Mouse (Mus musculus) MEL (cell line): ENCODE data around the gene Asdurf. TPM values are rescaled to one million over a fixed set of nuclear protein-coding genes. Genes with fewer than 3 reads are reported as not detected.
"Not testable (repeated sequence)": the region's sequence is repeated elsewhere in the genome, so short reads cannot be mapped to it uniquely, and the experiment has no call there.

Experiments
- DNase-seq: peaks from one replicate; pipeline ENCODE4 v3.0.0; 2011; ENCODE audit warnings: low read depth, low spot score
- H3K27ac ChIP-seq: 2 replicates; pipeline ENCODE4 v1.5.1; 2012; ENCODE audit warnings: low read depth, mild to moderate bottlenecking, control low read depth, low read length, moderate library complexity; ENCODE audit not compliant: control insufficient read depth
- H3K27me3 ChIP-seq, 2 experiments: fragments of 150-350 bp in 1 of 2; sonication (generic) in 1 of 2; 2 replicates each; pipeline ENCODE4 v1.6.1; 2012; ENCODE audit warnings: low read length in 2 of 2, mild to moderate bottlenecking in 2 of 2, improper control_type of control experiment in 1 of 2, moderate library complexity in 1 of 2; ENCODE audit not compliant: insufficient read depth in 2 of 2, control insufficient read depth in 1 of 2
- H3K36me3 ChIP-seq, 2 experiments: 2 replicates each; pipeline ENCODE4 v1.6.1; 2012 to 2014; ENCODE audit warnings: low read length in 2 of 2, improper control_type of control experiment in 1 of 2, inconsistent platforms in 1 of 2, mild to moderate bottlenecking in 1 of 2; ENCODE audit not compliant: insufficient read depth in 2 of 2, control insufficient read depth in 1 of 2
- H3K4me1 ChIP-seq, 2 experiments: fragments of 150-350 bp in 1 of 2; sonication (generic) in 1 of 2; 2 replicates each; pipeline ENCODE4 v1.6.1; 2012; ENCODE audit warnings: low read length in 2 of 2, improper control_type of control experiment in 1 of 2, mild to moderate bottlenecking in 1 of 2; ENCODE audit not compliant: insufficient read depth in 2 of 2, control insufficient read depth in 1 of 2
- H3K4me3 ChIP-seq, 2 experiments: fragments of 150-350 bp in 1 of 2; sonication (generic) in 1 of 2; 2 replicates each; pipeline ENCODE4 v1.5.1; 2012; ENCODE audit warnings: low read depth in 2 of 2, low read length in 2 of 2, mild to moderate bottlenecking in 2 of 2, moderate library complexity in 2 of 2, control low read depth in 1 of 2, improper control_type of control experiment in 1 of 2; ENCODE audit not compliant: control insufficient read depth in 1 of 2, insufficient read depth in 1 of 2
- H3K79me2 ChIP-seq: 2 replicates; pipeline ENCODE4 v1.6.1; 2012; ENCODE audit warnings: mild to moderate bottlenecking, low read length, moderate library complexity; ENCODE audit not compliant: control insufficient read depth, poor library complexity, insufficient read depth
- H3K9ac ChIP-seq: 2 replicates; pipeline ENCODE4 v1.6.1; 2012; ENCODE audit warnings: low read depth, mild to moderate bottlenecking, control low read depth, low read length, moderate library complexity; ENCODE audit not compliant: control insufficient read depth, poor library complexity, severe bottlenecking
- H3K9me3 ChIP-seq: fragments of 150-350 bp; sonication (generic); replicated peaks from 2 replicates; pipeline ENCODE4 v1.6.1; 2012; ENCODE audit warnings: mild to moderate bottlenecking, low read length, improper control_type of control experiment, moderate library complexity; ENCODE audit not compliant: insufficient read depth
- BHLHE40 ChIP-seq: IDR thresholded peaks from 2 replicates; pipeline ENCODE4 v1.6.1; 2012; ENCODE audit warnings: low read depth, mild to moderate bottlenecking, inconsistent platforms, low read length, improper control_type of control experiment, borderline replicate concordance
- CHD1 ChIP-seq: IDR thresholded peaks from 2 replicates; pipeline ENCODE4 v1.6.1; 2012; ENCODE audit warnings: low read depth, mild to moderate bottlenecking, inconsistent platforms, low read length, improper control_type of control experiment
- E2F4 ChIP-seq: IDR thresholded peaks from 2 replicates; pipeline ENCODE4 v1.6.1; 2011; ENCODE audit warnings: low read depth, low read length, improper control_type of control experiment, borderline replicate concordance
- ETS1 ChIP-seq: IDR thresholded peaks from 2 replicates; pipeline ENCODE4 v1.6.1; 2012; ENCODE audit warnings: low read depth, mild to moderate bottlenecking, inconsistent platforms, low read length, improper control_type of control experiment, moderate library complexity
- JUND ChIP-seq: IDR thresholded peaks from 2 replicates; pipeline ENCODE4 v1.6.1; 2011; ENCODE audit warnings: low read depth, mild to moderate bottlenecking, improper control_type of control experiment, low read length
- KAT2A ChIP-seq: conservative IDR thresholded peaks from 2 replicates; pipeline ENCODE4 v1.6.1; 2012; ENCODE audit warnings: low read depth, low read length, improper control_type of control experiment, inconsistent platforms
- MAFK ChIP-seq: IDR thresholded peaks from 2 replicates; pipeline ENCODE4 v1.6.1; 2011; ENCODE audit warnings: low read depth, mild to moderate bottlenecking, low read length, improper control_type of control experiment, borderline replicate concordance
- MAX ChIP-seq: IDR thresholded peaks from 2 replicates; pipeline ENCODE4 v1.6.1; 2011; ENCODE audit warnings: low read length, improper control_type of control experiment
- MEF2A ChIP-seq: IDR thresholded peaks from 2 replicates; pipeline ENCODE4 v1.6.1; 2014; ENCODE audit warnings: low read depth, mild to moderate bottlenecking, inconsistent platforms, low read length, improper control_type of control experiment; ENCODE audit not compliant: poor library complexity, insufficient replicate concordance, severe bottlenecking; ENCODE audit errors: extremely low read depth
- MXI1 ChIP-seq: IDR thresholded peaks from 2 replicates; pipeline ENCODE4 v1.6.1; 2011; ENCODE audit warnings: mild to moderate bottlenecking, low read depth, low read length, improper control_type of control experiment
- MYC ChIP-seq: IDR thresholded peaks from 2 replicates; pipeline ENCODE4 v1.6.1; 2011; ENCODE audit warnings: low read depth, mild to moderate bottlenecking, low read length, improper control_type of control experiment, moderate library complexity
- NRF1 ChIP-seq: IDR thresholded peaks from 2 replicates; pipeline ENCODE4 v1.6.1; 2014; ENCODE audit warnings: low read depth, mild to moderate bottlenecking, inconsistent platforms, low read length, improper control_type of control experiment, moderate library complexity; ENCODE audit not compliant: poor library complexity, insufficient read depth, severe bottlenecking
- POLR2AphosphoS2 ChIP-seq: IDR thresholded peaks from 2 replicates; pipeline ENCODE4 v1.6.1; 2011; ENCODE audit warnings: low read length, improper control_type of control experiment
- POLR2AphosphoS5 ChIP-seq: IDR thresholded peaks from 2 replicates; pipeline ENCODE4 v1.6.1; 2012; ENCODE audit warnings: low read depth, borderline replicate concordance, mild to moderate bottlenecking, inconsistent platforms, low read length, moderate library complexity, mixed read lengths
- TAL1 ChIP-seq: IDR thresholded peaks from 2 replicates; pipeline ENCODE4 v1.6.1; 2012; ENCODE audit warnings: mild to moderate bottlenecking, inconsistent platforms, low read length, moderate library complexity, mixed read lengths
- TBP ChIP-seq: IDR thresholded peaks from 2 replicates; pipeline ENCODE4 v1.8.0; 2011; ENCODE audit warnings: low read depth, low read length, improper control_type of control experiment
- TCF12 ChIP-seq: IDR thresholded peaks from 2 replicates; pipeline ENCODE4 v1.6.1; 2014; ENCODE audit warnings: low read depth, mild to moderate bottlenecking, inconsistent platforms, low read length, improper control_type of control experiment, moderate library complexity
- USF1 ChIP-seq: IDR thresholded peaks from 2 replicates; pipeline ENCODE4 v1.6.1; 2014; ENCODE audit warnings: low read depth, mild to moderate bottlenecking, inconsistent platforms, low read length, improper control_type of control experiment, moderate library complexity
- ZNF384 ChIP-seq: IDR thresholded peaks from 2 replicates; pipeline ENCODE4 v1.6.1; 2012; ENCODE audit warnings: low read depth, mild to moderate bottlenecking, inconsistent platforms, low read length, improper control_type of control experiment
- polyA plus RNA-seq, 2 experiments: library from polyadenylated mRNA; stranded (reverse) in 1 of 2; unstranded in 1 of 2; fragments of >175 nt in 1 of 2; fragments of >200 nt in 1 of 2; gene quantifications; 2 replicates each; pipeline versions ENCODE4 v1.2.1 to v1.2.4; 2012; ENCODE audit warnings: low replicate concordance in 2 of 2, low read depth in 1 of 2; ENCODE audit not compliant: insufficient read length in 2 of 2, insufficient read depth in 1 of 2, missing spikeins in 1 of 2
- total RNA-seq: library from RNA; depleted of rRNA; stranded (reverse); fragments of 300-350 nt; gene quantifications from 2 replicates; pipeline ENCODE4 v1.2.3, GENCODE M21; 2012

Asdurf gene
- total and polyA plus RNA-seq, 3 experiments: not detected

GRCm38 (mm10) chr1:53393936-53394760, 41.7 kb upstream of the Asdurf start:
- H3K79me2 ChIP-seq, H3K27ac ChIP-seq, H3K9ac ChIP-seq, H3K9me3 ChIP-seq, H3K4me3 ChIP-seq, H3K27me3 ChIP-seq, H3K36me3 ChIP-seq, H3K4me1 ChIP-seq, DNase-seq: not testable (repeated sequence)

DNA sequence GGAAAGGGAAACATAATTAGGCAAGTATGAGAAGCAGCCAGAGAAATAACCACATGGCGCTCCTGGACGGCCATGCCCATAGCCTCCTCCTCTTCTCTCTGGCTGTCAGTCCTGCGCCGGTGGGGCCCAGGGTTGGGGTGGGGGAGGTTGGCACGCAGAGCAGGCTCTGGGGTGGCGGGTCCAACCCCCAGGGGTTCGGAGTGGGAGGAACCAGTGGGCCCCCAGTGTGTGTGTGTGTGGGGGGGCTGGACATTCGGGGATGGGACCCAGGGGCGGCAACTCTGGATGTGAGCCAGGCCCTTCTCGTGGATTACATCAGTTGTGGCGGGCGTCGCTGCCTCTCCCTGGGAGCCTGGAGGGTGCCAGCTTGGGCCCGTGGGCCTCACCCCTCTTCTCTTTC, 36.3 kb upstream of the Asdurf start:
- no peak overlapping the region for H3K9ac ChIP-seq
- H3K27me3 ChIP-seq: no peaks in the 10 kb centered on the region
- no peak for TF ChIP-seq TCF12
- no peak for TF ChIP-seq USF1
- TF ChIP-seq MXI1: no peak
- TF ChIP-seq TAL1: no peak
- TF ChIP-seq E2F4: no peak
- no peak for TF ChIP-seq MYC
- no peaks in the 10 kb centered on the region for H3K79me2 ChIP-seq
- H3K4me1 ChIP-seq: no peaks in the 10 kb centered on the region
- no peak for DNase-seq
- H3K36me3 ChIP-seq: no peaks in the 10 kb centered on the region
- H3K4me3 ChIP-seq: no peak overlapping the region
- no peak overlapping the region for H3K27ac ChIP-seq
- no peaks in the 10 kb centered on the region for H3K9me3 ChIP-seq

DNA sequence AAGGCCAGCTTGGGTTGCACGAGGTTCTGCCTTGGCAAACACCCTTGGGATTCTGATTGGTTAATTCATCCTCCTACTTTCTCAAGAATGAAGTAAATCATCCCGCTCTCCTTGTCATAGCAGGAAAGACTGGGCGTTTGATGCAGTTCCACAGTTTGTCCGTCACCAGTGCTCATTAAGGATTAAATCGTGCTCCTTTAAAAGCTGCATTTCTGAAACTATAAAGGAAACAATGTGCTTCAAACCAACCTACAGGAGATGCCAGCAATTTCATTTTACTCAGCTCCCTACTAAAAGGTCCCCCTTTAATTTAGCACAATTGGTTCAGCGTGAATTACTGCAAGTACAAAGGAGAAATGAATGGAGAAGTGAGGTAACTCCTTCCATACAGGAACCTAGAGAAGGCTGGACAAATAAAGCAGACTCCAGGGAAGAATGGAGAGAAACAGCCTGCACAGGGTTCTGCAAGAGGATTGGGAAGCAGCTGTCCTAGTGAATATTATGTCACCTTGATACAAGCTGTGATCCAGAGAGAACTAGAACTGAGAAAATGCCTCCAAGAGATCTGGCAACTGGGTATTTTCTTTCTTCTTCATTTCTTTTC, 31.8 kb upstream of the Asdurf start:
- H3K27me3 ChIP-seq: no peaks in the 10 kb centered on the region
- TF ChIP-seq MAFK: no peak
- TF ChIP-seq, all 39 proteins: peak for 0
- Histone ChIP-seq H3K4me1 (no peaks in the 10 kb centered on the region), H3K9ac (no peak overlapping the region), H3K79me2 (no peaks in the 10 kb centered on the region), H3K36me3 (no peaks in the 10 kb centered on the region), H3K27ac (no peak overlapping the region), H3K4me3 (no peak overlapping the region), H3K9me3 (no peaks in the 10 kb centered on the region)
- no peak for DNase-seq

DNA sequence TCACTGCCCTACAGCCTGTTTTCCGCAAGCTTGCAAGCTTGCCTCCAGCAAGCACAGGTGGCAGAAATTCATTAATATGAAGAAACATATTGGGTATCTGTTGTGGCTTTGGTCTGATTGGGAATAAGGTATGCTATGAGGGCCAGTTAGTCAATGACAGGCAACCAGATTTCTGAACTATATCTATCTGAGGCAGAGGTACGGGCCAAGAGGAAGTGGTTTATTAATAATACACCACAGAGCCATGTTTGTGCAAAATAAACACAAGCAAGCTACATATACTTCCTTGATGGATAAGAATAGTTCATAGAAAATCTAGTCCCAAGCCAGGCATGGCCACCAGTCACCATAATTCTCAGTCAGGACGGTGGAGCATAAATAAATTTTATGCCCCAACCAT, 25.3 kb upstream of the Asdurf start:
- Histone ChIP-seq H3K9ac (no peak overlapping the region), H3K4me3 (no peak overlapping the region), H3K9me3 (no peaks in the 10 kb centered on the region), H3K36me3 (no peaks in the 10 kb centered on the region), H3K4me1 (no peaks in the 10 kb centered on the region), H3K27me3 (no peaks in the 10 kb centered on the region), H3K27ac (no peak overlapping the region), H3K79me2 (no peaks in the 10 kb centered on the region)
- DNase-seq: no peak
- TF ChIP-seq CHD1 (no peak), BHLHE40 (no peak), MEF2A (no peak), ETS1 (no peak), E2F4 (no peak), NRF1 (no peak), MAX (no peak), POLR2AphosphoS2 (no peak), KAT2A (no peak), ZNF384 (no peak), TBP (no peak), JUND (no peak), POLR2AphosphoS5 (no peak), TCF12 (no peak)
